Mouse (Mus musculus) WW6 (cell line): ENCODE data around the gene Ccser1.

Experiments used
- DNase-seq: peaks from one replicate; pipeline ENCODE4 v3.0.0-alpha.2; 2013; ENCODE audit warnings: low read depth, low spot score

Ccser1 gene

GRCm38 (mm10) chr6:61664572-61664971 lies 484.4 kb downstream of the Ccser1 start:
- DNase-seq: no peak

DNA sequence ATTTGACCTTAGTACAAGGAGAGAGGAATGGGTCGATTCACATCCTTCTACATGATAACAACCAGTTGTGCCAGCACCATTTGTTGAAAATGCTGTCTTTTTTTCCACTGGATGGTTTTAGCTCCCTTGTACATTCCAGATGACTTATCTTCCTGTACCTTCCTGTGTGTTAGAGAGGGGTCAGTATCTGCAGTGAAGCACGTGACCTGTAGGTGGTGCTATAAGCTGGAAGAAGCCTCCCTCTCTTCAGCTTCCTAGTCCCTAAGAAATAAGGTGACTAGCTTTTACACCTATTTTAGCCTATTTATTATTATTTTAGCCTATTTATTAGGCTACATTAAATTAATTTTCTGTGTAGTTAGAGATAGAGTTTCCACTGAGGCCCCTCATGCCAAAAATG lies 506.9 kb downstream of the Ccser1 start:
- DNase-seq: peak; percentile 7

- DNase-seq: no peak
Measured at GRCm38 (mm10) chr6:61703003-61703402, 522.9 kb downstream of the Ccser1 start.

GRCm38 (mm10) chr6:61721220-61721619 lies 541.1 kb downstream of the Ccser1 start:
- no peak for DNase-seq

GRCm38 (mm10) chr6:61729065-61729464 lies 548.9 kb downstream of the Ccser1 start:
- DNase-seq: no peak

- DNase-seq: no peak
Measured at GRCm38 (mm10) chr6:61730088-61730880, 550.2 kb downstream of the Ccser1 start.

DNA sequence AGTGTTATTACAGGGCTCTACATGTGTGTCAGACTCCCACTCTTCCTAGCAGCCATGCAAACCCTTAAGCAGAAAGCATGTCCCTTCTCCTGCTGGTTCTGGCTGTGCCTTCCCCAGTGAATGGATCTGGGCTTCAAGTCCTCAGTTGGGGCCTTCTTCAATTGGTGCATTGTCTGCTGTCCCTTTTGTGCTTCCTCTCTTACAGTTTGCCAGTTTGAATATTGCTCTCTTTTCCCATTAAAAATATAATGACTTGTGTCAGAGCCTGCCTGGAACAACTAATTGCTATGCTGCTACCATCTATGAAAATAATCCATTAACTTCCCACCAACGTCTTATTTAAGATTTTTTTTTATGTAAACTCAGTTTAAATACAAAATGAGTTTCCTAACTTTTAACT lies 566.2 kb downstream of the Ccser1 start:
- DNase-seq: no peak

DNA sequence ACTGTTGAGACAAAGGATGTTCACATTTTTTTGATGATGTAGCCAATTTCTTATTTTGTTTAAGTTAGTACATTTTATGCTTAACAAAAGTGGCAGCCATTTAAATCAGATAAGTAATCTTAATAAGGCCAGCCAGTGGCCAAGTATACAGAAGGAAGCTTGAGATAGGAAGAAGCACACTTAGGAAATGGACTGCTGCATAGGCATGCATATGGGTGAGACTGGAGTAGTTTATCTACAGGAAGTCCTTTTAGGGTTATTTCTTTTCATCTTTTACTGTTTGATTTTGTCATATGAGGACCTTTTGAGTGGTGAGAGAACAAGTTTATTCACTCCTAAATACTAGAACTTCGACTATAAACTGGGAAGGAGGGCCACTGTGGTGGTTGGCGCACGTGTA lies 582.0 kb downstream of the Ccser1 start:
- no peak for DNase-seq

GRCm38 (mm10) chr6:61763379-61763778 lies 583.3 kb downstream of the Ccser1 start:
- no peak for DNase-seq

DNA sequence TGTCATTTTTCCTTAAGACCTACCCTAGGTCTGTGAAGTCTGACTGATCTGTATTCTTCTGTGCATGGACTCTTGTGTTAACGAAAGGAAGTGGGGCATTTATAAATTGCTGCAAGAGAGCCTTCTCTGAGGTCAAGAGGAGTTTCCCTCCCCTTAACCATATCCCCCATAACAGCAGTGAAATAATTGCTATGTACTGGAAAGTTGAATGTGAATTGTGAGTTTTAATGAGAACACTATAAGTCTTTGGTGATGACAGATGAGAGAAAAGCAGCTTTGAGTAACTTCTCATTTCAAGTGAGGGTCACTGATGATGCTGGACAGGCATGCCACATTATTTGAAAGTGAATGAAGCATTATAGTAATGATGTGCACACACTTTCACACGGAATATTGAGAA lies 585.7 kb downstream of the Ccser1 start:
- no peak for DNase-seq

- no peak for DNase-seq
Measured at GRCm38 (mm10) chr6:61767151-61767550, 587.0 kb downstream of the Ccser1 start.

- DNase-seq: no peak
Measured at GRCm38 (mm10) chr6:61786706-61787105, 606.6 kb downstream of the Ccser1 start.

DNA sequence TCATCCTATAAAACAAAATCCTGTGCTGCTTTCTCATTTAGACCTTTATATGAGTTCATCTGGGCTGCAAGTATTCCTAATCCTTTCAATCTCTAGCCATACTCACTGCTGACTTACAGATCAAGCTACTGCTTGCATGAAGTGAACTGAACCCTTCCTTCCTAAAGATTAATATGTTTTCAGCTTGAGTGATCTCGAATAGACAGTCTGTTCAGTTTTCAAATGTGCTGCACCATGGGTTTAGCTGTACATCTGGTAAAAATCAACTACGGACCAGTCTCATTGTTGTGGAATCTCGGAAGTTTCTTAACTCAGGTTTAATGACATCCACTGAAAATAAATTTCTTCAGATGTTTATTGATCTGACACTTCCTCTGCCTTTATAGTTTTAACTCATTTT lies 620.8 kb downstream of the Ccser1 start:
- no peak for DNase-seq

DNA sequence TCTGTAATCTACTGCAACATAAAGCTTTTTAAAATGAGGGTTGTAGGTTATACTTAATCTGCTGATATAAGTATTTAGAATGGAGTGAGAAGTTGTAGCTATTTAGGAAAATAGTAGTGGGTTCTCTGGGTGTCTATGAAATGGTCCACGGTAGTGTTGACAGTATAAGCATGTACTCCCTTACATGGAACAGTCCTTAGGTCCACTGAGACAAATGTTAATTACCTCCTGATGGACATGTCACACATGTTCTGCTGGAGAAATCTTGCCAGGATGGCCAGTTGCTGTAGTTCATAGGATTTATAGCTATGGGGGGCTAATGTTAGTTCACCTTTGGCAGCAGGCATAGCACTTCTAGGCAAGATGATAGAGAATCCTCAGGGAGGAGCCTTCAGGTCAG lies 625.4 kb downstream of the Ccser1 start:
- DNase-seq: no peak

DNA sequence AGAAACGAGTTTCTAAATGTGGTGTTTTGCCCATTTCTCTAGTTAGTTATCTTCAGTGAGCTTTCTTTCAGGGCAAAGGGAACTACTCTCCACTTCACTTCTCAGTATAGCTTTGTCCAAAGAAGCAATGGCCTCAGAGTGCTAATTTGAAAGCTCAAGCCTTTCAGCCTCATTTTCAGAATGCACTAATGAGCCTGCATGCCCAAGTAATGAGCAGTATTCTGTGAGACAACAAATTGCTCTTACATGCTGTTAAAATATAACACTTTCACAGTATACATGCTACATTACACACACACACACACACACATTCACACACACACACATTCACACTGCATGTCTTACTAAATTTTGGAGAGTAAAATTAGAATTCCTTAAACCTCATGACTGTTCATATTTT lies 637.6 kb downstream of the Ccser1 start:
- DNase-seq: no peak

DNA sequence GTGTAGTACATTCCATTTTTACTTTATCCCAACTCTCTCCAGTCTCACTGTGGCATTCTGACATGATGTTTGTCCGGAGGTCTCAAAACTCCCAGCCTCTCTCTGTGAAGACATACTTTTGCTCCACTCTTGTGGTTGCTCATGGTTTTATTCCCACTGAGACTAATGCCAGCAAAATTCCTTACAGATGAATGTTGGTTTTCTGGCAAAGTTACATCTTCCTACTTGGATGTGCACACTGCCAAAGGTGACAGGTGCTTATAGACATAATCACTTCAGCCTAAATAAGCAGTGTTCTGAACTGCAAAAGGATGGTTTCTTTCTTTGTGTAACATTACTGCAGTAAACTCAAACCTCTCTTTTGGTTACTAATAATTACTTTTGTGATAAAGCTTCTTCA lies 696.2 kb downstream of the Ccser1 start:
- DNase-seq: no peak

DNA sequence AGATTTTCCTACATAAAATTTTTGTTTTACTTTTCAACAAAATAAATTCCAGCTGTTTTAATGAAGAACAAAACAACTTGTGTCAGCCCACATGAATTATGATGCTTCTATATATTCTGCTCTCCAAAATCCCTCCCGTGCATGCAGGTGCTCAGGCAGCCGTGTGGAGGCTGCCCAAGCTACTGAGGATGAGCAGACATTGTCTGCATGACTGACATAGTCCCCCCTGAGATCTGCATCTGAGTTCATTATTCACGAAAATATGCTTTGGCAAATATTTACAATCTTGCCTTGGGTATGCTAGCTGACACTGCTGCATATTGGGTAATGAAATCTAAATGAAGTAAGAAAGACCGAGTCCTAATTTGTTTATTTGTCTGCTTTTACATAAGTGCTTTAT lies 718.1 kb downstream of the Ccser1 start:
- no peak for DNase-seq

DNA sequence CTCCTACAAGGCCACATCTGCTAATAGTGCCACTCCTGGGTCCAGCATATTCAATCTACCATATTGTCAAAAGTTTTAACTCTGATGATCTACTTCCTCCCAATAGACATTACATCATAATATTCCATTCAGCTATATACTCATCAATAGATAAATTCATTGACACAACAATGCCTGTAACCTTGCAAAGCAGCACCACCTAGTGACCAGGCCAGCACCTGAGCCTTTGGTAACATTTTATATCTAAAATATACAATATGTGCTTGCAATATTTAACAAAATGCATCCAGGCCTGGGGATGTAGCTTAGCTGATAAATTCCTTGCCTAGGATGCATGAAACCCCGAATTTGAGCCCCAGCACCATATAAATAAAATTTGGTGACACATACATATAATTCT lies 722.6 kb downstream of the Ccser1 start:
- no peak for DNase-seq

- DNase-seq: no peak
Measured at GRCm38 (mm10) chr6:61912896-61913295, 732.8 kb downstream of the Ccser1 start.

DNA sequence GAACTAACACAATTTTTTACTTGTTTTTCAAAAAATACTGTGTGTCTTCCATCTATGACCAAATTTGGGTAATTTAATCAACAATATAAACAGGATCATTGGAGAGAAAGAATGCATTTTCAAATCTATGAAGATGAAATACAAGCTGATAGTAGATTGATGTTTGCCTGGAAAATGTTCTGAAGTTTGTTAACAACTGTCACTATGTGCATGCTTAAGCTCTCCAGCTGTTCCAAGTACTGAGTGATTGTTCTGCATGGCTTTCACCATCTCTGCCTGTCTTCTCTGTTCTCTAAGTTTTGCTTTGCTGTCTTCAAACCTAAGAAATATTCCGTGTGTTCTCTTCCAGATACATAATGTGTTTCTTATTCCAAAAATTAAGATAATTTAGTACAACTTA lies 751.5 kb downstream of the Ccser1 start:
- DNase-seq: no peak

- no peak for DNase-seq
Measured at GRCm38 (mm10) chr6:61936656-61937055, 756.5 kb downstream of the Ccser1 start.

GRCm38 (mm10) chr6:61939236-61939635 lies 759.1 kb downstream of the Ccser1 start:
- no peak for DNase-seq

DNA sequence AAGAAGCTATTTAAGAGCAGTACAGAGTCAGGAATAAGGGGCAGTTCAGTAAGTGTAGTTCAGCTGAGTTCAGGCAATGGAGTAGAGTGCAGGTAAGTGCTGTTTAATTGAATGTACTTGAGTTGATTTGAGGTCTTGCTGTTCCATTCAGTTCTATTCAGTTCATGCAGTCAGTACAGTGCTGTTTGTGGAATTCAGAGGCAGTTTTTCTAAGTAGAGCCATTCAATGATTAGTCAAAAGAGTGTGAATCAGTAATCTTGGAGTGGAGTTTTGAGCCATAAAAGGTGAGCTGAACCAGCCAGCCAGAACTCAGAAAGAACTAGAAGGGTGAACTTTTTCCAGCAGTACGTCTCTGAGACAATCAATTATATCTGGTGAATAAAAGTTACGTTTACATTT lies 773.6 kb downstream of the Ccser1 start:
- no peak for DNase-seq

DNA sequence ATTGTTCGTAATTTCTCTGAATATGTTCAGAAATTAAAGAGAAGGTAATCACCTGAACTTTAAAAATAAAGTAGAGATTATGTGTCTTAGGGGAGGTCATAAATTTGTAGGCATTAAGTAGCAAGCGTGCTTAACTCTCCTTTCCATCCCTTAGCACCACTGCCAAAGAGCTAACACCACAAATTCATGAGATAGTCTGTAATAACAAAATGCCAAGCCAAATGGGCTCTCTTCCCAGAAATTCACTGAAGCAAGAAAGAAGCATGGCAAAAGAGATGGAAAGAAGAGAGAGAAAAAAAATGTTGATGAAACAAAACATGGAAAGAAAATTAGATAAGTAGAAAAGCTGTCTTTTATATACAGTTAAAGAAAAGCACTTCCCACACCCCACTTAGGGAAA lies 796.8 kb downstream of the Ccser1 start:
- DNase-seq: no peak
